10 mouse cellular contexts compared by ENCODE assay signal in genomic region chr17:66314566-66315285, GRCm38 (mm10).
DNase-seq lines count a peak whose midpoint lies in the region; ATAC-seq and TF ChIP-seq lines count a peak whose summit lies in the region.
"Had no signal": no experiment of that assay in that cellular context is flagged by ENCODE, and none has a peak within 500 bp of the region (broad histone marks: within the 10 kb centered on the region; RNA-seq: fewer than 3 reads in every experiment).

No protein-coding gene starts in this region.

- no peak for ATAC-seq in forebrain, embryonic 15.5 days (replicated peaks)
- no peak for ATAC-seq in forebrain, embryonic 14.5 days
- ATAC-seq in lung, embryonic 14.5 days (ENCODE audit: insufficient read depth), result peak; percentile 78; the same call in 1 of the 2 replicates
- peak; percentile 71; the same call in 1 of the 2 replicates for ATAC-seq in limb, embryonic 13.5 days (ENCODE audit: low FRiP score, low read depth)

- no peaks in the 10 kb centered on the region for H3K9me3 ChIP-seq in forebrain, embryonic 15.5 days
- no peaks in the 10 kb centered on the region for H3K9me3 ChIP-seq in forebrain, embryonic 14.5 days (replicated peaks; ENCODE audit: control insufficient read depth, low read length)
- no peaks in the 10 kb centered on the region for H3K9me3 ChIP-seq in lung, embryonic 14.5 days (ENCODE audit: low read depth, low read length)
- H3K9me3 ChIP-seq in limb, embryonic 13.5 days, result no peaks in the 10 kb centered on the region
- H3K9me3 ChIP-seq: liver, embryonic 15.5 days had no signal

- 62% methylated on average over 13 of the region's 13 CpGs for whole genome bisulfite sequencing in forebrain, embryonic 15.5 days
- WGBS in forebrain, embryonic 14.5 days, result 70% methylated on average over 13 of the region's 13 CpGs
- 42% methylated on average over 13 of the region's 13 CpGs for WGBS in lung, embryonic 14.5 days
- WGBS in limb, embryonic 13.5 days, result 33% methylated on average over 13 of the region's 13 CpGs

- peaks cover 18% of the 10 kb centered on the region for H3K4me1 ChIP-seq in forebrain, embryonic 15.5 days
- H3K4me1 ChIP-seq in forebrain, embryonic 14.5 days (ENCODE audit: control insufficient read depth, insufficient read depth, low read length), result no peaks in the 10 kb centered on the region
- 0 out of 2 replicates have a peak, but pooled peaks cover 5% of the 10 kb centered on the region for H3K4me1 ChIP-seq in lung, embryonic 14.5 days (ENCODE audit: insufficient read depth)
- peaks cover 20% of the 10 kb centered on the region for H3K4me1 ChIP-seq in limb, embryonic 13.5 days
- H3K4me1 ChIP-seq: liver, embryonic 15.5 days had no signal

- H3K4me2 ChIP-seq in forebrain, embryonic 15.5 days (replicated peaks), result no peak overlapping the region
- no peak overlapping the region for H3K4me2 ChIP-seq in forebrain, embryonic 14.5 days (ENCODE audit: low read length)
- peak overlapping the region; percentile 46 for H3K4me2 ChIP-seq in lung, embryonic 14.5 days
- H3K4me2 ChIP-seq in limb, embryonic 13.5 days (replicated peaks), result peak overlapping the region; percentile 46
- H3K4me2 ChIP-seq: liver, embryonic 15.5 days had no signal

- H3K27me3 ChIP-seq in forebrain, embryonic 15.5 days, result no peaks in the 10 kb centered on the region
- H3K27me3 ChIP-seq in forebrain, embryonic 14.5 days (replicated peaks; ENCODE audit: control insufficient read depth, insufficient read depth, low read length), result no peaks in the 10 kb centered on the region
- H3K27me3 ChIP-seq in lung, embryonic 14.5 days (ENCODE audit: insufficient read depth, low read length), result no peaks in the 10 kb centered on the region
- no peaks in the 10 kb centered on the region for H3K27me3 ChIP-seq in limb, embryonic 13.5 days
- H3K27me3 ChIP-seq: liver, embryonic 15.5 days had no signal

- peak overlapping the region; percentile 43; the same call in 1 of the 2 replicates for H3K27ac ChIP-seq in forebrain, embryonic 15.5 days (replicated peaks)
- no peak overlapping the region for H3K27ac ChIP-seq in forebrain, embryonic 14.5 days (ENCODE audit: low read depth, low read length)
- peak overlapping the region; percentile 51 for H3K27ac ChIP-seq in lung, embryonic 14.5 days (ENCODE audit: low read depth)
- peak overlapping the region; percentile 22; the same call in 1 of the 2 replicates for H3K27ac ChIP-seq in limb, embryonic 13.5 days
- H3K27ac ChIP-seq: liver, embryonic 15.5 days had no signal

- H3K4me3 ChIP-seq in forebrain, embryonic 15.5 days, result no peak overlapping the region
- no peak overlapping the region for H3K4me3 ChIP-seq in forebrain, embryonic 14.5 days (ENCODE audit: low read depth, low read length)
- no peak overlapping the region for H3K4me3 ChIP-seq in lung, embryonic 14.5 days (ENCODE audit: low read depth, low read length)
- no peak overlapping the region for H3K4me3 ChIP-seq in limb, embryonic 13.5 days
- H3K4me3 ChIP-seq: liver, embryonic 15.5 days had no signal

- no peak overlapping the region for H3K9ac ChIP-seq in forebrain, embryonic 15.5 days (replicated peaks)
- H3K9ac ChIP-seq in forebrain, embryonic 14.5 days (ENCODE audit: low read length), result no peak overlapping the region
- H3K9ac ChIP-seq in lung, embryonic 14.5 days, result no peak overlapping the region
- no peak overlapping the region; the same call in 1 of the 2 replicates for H3K9ac ChIP-seq in limb, embryonic 13.5 days
- H3K9ac ChIP-seq: liver, embryonic 15.5 days had no signal

- TF ChIP-seq CTCF in lung, embryonic 14.5 days (IDR thresholded peaks at IDR 0.05; ENCODE audit: low read depth), result no peak

- DNase-seq in forebrain, embryonic 14.5 days (ENCODE audit: low spot score), result no peak
- DNase-seq in lung, embryonic 14.5 days, result peak; percentile 66
- no peak for DNase-seq in lung, postnatal 14 days
- DNase-seq in telencephalon, adult 2 months (ENCODE audit: low read depth, low spot score), result peak; percentile 56
- no peak for DNase-seq in urinary bladder, postnatal 4 days (ENCODE audit: low spot score in 2 of 2)
- DNase-seq in thymus, adult 18-20 months, result no peak
- DNase-seq: right cerebral cortex, postnatal 4 days had no signal

- no peaks in the 10 kb centered on the region for H3K36me3 ChIP-seq in forebrain, embryonic 15.5 days
- H3K36me3 ChIP-seq in forebrain, embryonic 14.5 days (ENCODE audit: control insufficient read depth, insufficient read depth, low read length), result no peaks in the 10 kb centered on the region
- no peaks in the 10 kb centered on the region for H3K36me3 ChIP-seq in lung, embryonic 14.5 days (ENCODE audit: insufficient read depth)
- H3K36me3 ChIP-seq in limb, embryonic 13.5 days, result no peaks in the 10 kb centered on the region
- H3K36me3 ChIP-seq: liver, embryonic 15.5 days had no signal

Comparison
In these comparisons a context has a peak if more than half of its experiments do, and no peak if none do; other contexts are left out.
1. DNase-seq: peak in lung, embryonic 14.5 days (single experiment) and telencephalon, adult 2 months (single experiment); none in forebrain, embryonic 14.5 days (single experiment), lung, postnatal 14 days (single experiment), urinary bladder, postnatal 4 days (0 of 2) and thymus, adult 18-20 months (0 of 2).
2. ATAC-seq: peak in lung, embryonic 14.5 days (single experiment) and limb, embryonic 13.5 days (single experiment); none in forebrain, embryonic 15.5 days (single experiment) and forebrain, embryonic 14.5 days (single experiment).
3. H3K4me2 ChIP-seq: peak in lung, embryonic 14.5 days (single experiment) and limb, embryonic 13.5 days (single experiment); none in forebrain, embryonic 15.5 days (single experiment) and forebrain, embryonic 14.5 days (single experiment).